Mouse (Mus musculus) spleen, adult 2 months (tissue): ENCODE results near the gene Cbx5. TPM values are rescaled to one million over a fixed set of nuclear protein-coding genes. Genes with fewer than 3 reads are reported as not detected.

Source experiments
- DNase-seq, 2 experiments: peaks; one replicate each; pipeline versions ENCODE4 v3.0.0 to v3.0.0-alpha.2; 2012 to 2021; ENCODE audit warnings: low spot score in 2 of 2, low read depth in 1 of 2
- H3K27ac ChIP-seq: fragments of 200-500 bp; 2 replicates; pipeline ENCODE4 v1.5.1; 2012; ENCODE audit warnings: low read length, inconsistent platforms; ENCODE audit not compliant: insufficient read depth
- H3K27me3 ChIP-seq: fragments of 200-500 bp; 2 replicates; pipeline ENCODE4 v1.6.1; 2012; ENCODE audit warnings: mild to moderate bottlenecking, moderate library complexity, low read length, inconsistent platforms; ENCODE audit not compliant: control insufficient read depth, insufficient read depth
- H3K36me3 ChIP-seq: fragments of 200-500 bp; 2 replicates; pipeline ENCODE4 v1.6.1; 2012; ENCODE audit warnings: mild to moderate bottlenecking, low read length, inconsistent platforms; ENCODE audit not compliant: control insufficient read depth, insufficient read depth
- H3K4me1 ChIP-seq: fragments of 200-500 bp; 2 replicates; pipeline ENCODE4 v1.6.1; 2011; ENCODE audit warnings: inconsistent platforms; ENCODE audit not compliant: control insufficient read depth, insufficient read depth, insufficient read length
- H3K4me3 ChIP-seq: fragments of 200-500 bp; 2 replicates; pipeline ENCODE4 v1.5.1; 2011; ENCODE audit warnings: mild to moderate bottlenecking, inconsistent platforms; ENCODE audit not compliant: insufficient read depth, insufficient read length; ENCODE audit errors: extremely low read depth
- CTCF ChIP-seq: fragments of 200-500 bp; IDR thresholded peaks from 2 replicates; pipeline ENCODE4 v1.5.1; 2011; ENCODE audit warnings: mild to moderate bottlenecking, inconsistent platforms; ENCODE audit not compliant: insufficient read depth, insufficient read length, insufficient replicate concordance; ENCODE audit errors: extremely low read depth
- POLR2A ChIP-seq: fragments of 200-500 bp; IDR thresholded peaks from 2 replicates; pipeline ENCODE4 v1.6.1; 2011; ENCODE audit warnings: low read depth, low read length, inconsistent platforms
- WGBS: fragments of 180-500 bp; shearing (Covaris S2); methylation state at CpG from one replicate; pipeline ENCODE4 v1.1.7; 2018; 5-methylcytosine and 5-hydroxymethylcytosine counted together
- polyA plus RNA-seq: library from polyadenylated mRNA; depleted of rRNA; stranded (reverse); fragments of >200 nt; gene quantifications from 2 replicates; pipeline ENCODE4 v1.2.3, GENCODE M21; 2012

Gene Cbx5
- polyA plus RNA-seq, 1 experiment: 6.4 TPM

DNA sequence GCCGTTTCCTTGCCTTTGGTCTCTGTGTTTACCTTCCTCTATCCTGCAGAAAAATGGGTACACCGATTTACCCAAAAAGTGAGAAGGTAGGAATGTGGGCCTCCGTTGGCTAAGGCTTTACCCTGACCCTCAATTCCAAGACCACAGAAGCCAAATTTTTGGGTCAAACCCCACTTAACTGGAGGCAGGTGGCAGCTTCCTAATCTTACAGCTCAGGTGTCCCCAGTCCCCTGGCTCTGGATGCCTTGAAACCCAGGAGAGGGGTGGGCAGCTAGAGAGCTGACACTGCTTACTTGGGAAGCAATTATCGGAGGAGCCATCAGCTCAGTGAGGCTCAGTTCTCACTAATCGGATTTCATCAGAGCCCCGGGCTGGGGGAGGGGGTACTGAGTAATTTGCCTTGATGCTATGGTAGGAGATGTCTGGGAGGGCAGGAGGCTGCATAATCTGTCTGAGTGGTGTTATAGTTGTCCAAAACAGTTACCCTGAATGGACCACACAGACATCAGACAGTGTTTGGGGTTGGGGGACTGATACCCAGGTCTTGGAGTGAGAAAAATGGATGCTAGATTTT lies 72.5 kb downstream of the Cbx5 start, which contains the start of gene Smug1:
Gene Smug1, minus strand, starts transcription at position 51 of the 574 bp plus-strand sequence.
- H3K36me3 ChIP-seq: no peaks in the 10 kb centered on the region
- H3K4me1 ChIP-seq: peaks cover 20% of the 10 kb centered on the region
- no peak for DNase-seq
- TF ChIP-seq POLR2A (no peak), CTCF (no peak)
- WGBS: 75% methylated on average over 6 of the region's 6 CpGs
- no peak within 1 kb of the TSS for H3K27ac ChIP-seq
- H3K27me3 ChIP-seq: peaks cover 7% of the 10 kb centered on the region; the same call in 1 of the 2 replicates
- H3K4me3 ChIP-seq: no peak within 1 kb of the TSS

DNA sequence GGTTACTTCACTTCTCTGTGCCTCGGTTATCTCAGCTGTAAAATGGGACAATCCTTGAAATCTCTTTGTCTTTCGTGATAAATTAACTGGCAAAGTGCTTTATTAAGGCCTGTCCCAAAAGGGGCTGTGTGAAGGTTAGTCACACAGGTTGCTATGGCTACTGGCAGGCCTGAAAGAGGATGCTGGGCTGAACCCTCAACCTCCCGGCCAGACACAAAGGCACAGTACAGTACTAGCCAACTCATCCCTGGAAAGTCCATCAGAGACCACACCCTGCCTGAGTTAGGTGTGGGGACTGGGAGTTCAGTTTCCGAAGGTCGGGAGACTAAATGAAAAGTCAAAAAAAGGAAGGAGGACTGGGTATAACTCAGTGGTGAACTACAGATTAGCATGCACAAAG lies 73.7 kb downstream of the Cbx5 start:
- Histone ChIP-seq H3K27me3 (peaks cover 3% of the 10 kb centered on the region; the same call in 1 of the 2 replicates), H3K27ac (no peak overlapping the region), H3K4me3 (no peak overlapping the region), H3K4me1 (peaks cover 20% of the 10 kb centered on the region), H3K36me3 (no peaks in the 10 kb centered on the region)
- 59% methylated on average over 5 of the region's 5 CpGs for WGBS
- no peak for DNase-seq
- TF ChIP-seq CTCF (no peak), POLR2A (no peak)

DNA sequence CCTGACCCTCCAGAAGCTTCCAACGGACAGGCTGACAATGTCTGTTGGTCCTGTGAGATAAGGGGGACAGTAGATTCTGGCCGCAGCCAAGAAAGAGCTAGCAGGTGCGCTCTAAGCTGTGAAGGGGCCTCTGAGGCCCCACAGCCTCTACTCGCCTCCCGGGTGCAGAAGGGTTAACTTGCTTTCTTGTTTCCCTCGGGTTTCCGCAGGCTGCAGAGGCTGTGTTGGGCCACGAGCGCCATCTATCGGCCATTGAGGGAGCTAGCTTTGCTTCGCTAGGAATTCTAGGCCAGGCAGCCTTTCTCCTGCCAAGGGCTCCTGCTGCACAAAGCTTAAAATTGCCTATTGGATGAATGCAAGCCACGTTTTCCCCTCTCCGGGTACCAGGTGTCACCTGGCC lies 74.2 kb downstream of the Cbx5 start:
- Histone ChIP-seq H3K36me3 (no peaks in the 10 kb centered on the region), H3K4me3 (no peak overlapping the region), H3K27me3 (peaks cover 3% of the 10 kb centered on the region; the same call in 1 of the 2 replicates), H3K27ac (no peak overlapping the region), H3K4me1 (peaks cover 20% of the 10 kb centered on the region)
- TF ChIP-seq POLR2A (no peak), CTCF (peak; percentile 92)
- peak; percentile 56 to 78 for DNase-seq
- WGBS: 3% methylated on average over 13 of the region's 13 CpGs

- no peak for TF ChIP-seq CTCF
- TF ChIP-seq POLR2A: peak; percentile 61; the same call in 1 of the 2 replicates
- H3K27me3 ChIP-seq: no peaks in the 10 kb centered on the region
- peak overlapping the region; percentile 86 for H3K4me3 ChIP-seq
- peaks cover 3% of the 10 kb centered on the region; the same call in 1 of the 2 replicates for H3K4me1 ChIP-seq
- H3K27ac ChIP-seq: no peak overlapping the region
- 11% methylated on average over 25 of the region's 25 CpGs for WGBS
- 0 out of 2 replicates have a peak, but pooled peaks cover 3% of the 10 kb centered on the region for H3K36me3 ChIP-seq
- peak; percentile 82 to 87 for DNase-seq
Measured at GRCm38 (mm10) chr15:103163182-103163919, 76.3 kb downstream of the Cbx5 start.

GRCm38 (mm10) chr15:103157585-103157984 lies 82.0 kb downstream of the Cbx5 start:
- Histone ChIP-seq H3K4me3 (no peak overlapping the region), H3K27me3 (no peaks in the 10 kb centered on the region), H3K36me3 (peaks cover 19% of the 10 kb centered on the region), H3K4me1 (peaks cover 2% of the 10 kb centered on the region; the same call in 1 of the 2 replicates), H3K27ac (no peak overlapping the region)
- no peak for DNase-seq
- TF ChIP-seq POLR2A (no peak), CTCF (no peak)
- WGBS: 91% methylated on average over 10 of the region's 10 CpGs

DNA sequence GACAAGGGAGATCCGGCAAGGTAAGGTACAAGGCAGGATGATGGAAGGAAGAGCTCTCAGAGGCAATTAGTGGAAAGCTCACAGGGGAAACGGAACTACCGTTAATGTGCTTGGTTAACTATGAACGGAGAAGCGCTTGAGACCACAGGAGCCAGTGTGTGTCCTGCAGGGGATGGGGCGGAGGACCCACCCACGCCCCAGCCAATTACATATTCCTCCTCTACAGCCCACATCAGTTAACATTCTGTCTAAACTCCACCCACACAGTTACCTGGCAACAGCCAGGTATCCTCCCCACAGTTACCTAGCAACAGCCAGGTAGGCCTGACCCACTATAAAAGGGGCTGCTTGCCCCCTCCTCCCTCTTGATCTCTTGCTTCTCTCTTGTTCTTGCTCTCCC lies 82.7 kb downstream of the Cbx5 start:
- H3K4me3 ChIP-seq: no peak overlapping the region
- no peaks in the 10 kb centered on the region for H3K4me1 ChIP-seq
- H3K27ac ChIP-seq: no peak overlapping the region
- no peaks in the 10 kb centered on the region for H3K27me3 ChIP-seq
- 83% methylated on average over 7 of the region's 7 CpGs for WGBS
- DNase-seq: no peak
- peaks cover 19% of the 10 kb centered on the region for H3K36me3 ChIP-seq
- TF ChIP-seq POLR2A (no peak), CTCF (no peak)
